Mouse (Mus musculus): ENCODE data around the gene 1700023F06Rik.

Gene 1700023F06Rik

DNA sequence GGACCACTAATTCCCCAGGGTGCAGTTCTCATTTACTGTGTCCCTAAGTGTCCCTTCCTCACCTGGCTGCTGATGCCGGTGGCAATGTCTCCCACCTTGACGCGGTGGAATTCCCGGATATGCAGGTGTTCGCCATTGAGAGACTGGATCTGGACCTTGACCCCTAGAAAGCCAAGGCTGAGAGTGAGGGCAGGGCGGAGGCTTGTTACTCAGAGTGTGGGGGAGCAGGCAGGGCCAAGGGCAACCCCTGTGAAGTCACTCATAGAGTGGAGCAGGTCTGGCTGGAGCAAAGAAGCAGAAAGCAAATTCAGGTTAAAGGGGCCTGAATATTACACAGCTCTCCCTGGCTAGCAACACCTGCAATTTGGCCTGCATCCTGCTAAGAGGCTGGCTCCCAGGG, 13.1 kb upstream of the 1700023F06Rik start:
- no peak for DNase-seq

DNA sequence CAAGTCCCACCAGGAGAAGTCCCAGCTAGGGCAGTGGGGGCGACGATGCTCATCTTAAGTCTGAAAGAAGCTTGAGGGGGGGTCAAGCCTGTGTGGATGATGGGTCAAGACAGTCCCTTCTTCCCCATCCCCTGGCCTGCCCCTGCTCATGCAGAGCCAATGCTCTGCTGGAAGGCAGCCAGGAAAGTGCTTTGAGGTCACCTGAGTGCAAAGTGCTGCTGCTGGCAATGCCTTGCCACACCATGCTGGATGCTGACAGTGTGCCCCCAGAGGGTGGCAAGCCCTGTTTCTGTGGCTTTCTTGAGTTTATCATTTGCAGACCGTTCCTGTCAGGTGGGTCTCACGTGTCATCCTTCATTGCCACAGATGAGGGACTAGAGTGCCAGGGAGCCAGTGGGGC, 11.6 kb upstream of the 1700023F06Rik start:
- DNase-seq: no peak

DNA sequence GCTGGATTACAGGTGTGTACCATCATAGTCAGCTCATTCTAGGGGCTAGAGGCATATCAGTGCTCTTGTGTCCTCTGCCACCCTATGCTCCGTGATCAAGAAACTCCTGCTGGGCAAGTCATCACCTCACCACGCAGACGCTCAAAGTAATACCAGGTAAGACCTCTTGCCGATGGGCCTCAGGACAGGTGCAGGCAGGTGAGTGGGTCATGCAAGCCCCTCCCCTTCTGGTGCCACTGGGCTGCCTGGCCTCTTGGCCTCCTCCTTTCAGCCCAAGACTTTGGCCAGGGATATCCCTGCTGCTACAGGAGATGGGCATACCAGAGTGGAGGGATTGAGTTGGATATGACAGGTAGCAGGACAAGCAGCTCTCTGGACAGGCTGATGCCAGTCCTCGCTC, 10.9 kb upstream of the 1700023F06Rik start:
- no peak for DNase-seq

DNA sequence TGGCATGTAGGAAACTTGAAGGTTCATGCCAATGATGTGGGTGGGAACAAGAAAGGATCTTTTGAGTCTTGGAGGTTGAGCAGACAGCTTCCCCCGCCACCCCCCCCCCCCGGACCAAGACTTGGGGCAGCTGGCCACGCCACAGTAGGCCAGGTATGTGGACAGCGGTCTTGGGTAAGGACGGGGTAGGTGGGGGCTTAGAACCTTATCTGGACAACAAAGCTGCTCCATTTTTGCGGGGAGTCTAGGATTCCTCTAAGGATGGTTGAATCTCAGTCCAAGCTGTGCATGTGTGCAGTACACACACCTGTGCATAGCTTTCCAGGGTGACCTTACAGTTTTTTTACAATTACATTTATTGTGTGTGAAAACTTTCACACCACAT, 10.2 kb upstream of the 1700023F06Rik start:
- DNase-seq: no peak

DNA sequence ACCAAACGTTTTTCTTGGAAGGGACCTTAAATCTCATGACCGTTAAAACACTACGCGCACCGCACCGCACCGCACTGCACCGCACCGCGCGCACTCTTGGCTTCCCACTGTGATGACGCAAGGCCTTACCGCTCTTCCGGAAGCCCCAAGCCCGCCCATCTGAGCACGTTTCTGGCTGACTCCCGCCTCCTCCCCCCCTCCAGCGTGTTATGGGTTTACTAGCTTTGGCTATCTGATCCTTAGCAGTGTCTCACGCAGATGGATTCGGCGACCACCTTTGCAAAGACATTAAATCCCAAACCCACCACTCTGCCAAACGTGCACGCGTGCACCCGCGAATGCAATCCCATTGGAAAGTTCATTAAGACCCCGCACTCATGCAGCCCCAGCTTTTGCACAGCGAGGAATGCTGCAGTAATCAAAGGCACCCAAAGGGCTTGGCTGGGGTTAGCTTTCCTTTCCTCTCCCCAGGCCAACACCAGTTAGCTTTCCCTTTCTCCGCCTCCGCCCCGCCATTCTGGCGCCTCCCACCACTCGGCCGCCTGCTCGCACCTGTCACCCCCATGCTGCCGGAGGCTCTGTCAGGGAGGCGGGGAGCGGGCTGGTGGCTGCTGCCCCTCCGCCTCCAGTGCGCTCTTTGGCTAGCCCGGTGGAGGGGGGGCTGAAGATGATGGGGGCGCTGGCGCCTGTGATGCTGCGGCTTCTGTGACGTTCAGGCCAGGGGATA, 9.6 kb upstream of the 1700023F06Rik start, which contains the start of gene Spata32:
Gene Spata32, minus strand, starts transcription at position 643 of the 727 bp plus-strand sequence.
- peak; percentile 80 to 89 for DNase-seq

DNA sequence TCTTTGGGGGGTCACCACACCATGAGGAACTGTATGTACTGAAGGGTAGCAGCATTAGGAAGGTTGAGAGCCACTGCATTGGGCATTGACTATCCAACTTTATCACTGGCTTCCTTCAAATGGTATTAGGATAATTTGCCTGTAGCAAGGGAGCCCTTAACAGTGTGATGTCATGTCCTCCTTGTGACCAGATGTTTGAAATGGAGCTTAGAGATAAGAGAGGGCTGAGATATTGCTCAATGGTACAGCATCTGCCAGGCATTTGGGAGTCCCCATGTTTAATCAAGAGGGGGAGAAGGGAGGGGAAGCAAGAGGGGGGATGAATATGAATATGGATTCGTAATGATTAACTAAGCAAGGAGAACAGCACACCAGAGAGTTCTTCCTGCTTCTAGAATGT, 7.0 kb upstream of the 1700023F06Rik start:
- no peak for DNase-seq

DNA sequence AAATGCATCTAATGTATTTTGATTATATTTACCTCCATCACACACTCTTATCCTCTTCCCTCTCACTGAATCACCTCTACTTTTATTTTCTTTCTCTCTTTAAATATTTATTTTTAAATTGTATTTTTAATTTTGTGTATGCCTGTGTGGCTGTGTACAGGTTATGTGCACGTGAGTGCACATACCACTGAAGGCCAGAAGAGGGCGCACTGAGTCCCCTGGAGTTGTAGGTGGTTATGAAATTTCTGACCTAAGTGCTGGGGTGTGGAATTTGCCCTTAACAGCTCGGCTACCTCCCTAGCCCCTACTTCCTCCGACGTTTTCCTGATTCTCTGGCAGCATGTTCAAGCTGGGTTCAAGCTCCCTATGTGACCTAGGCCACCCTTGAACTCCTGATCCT, 5.4 kb upstream of the 1700023F06Rik start:
- no peak for DNase-seq

DNA sequence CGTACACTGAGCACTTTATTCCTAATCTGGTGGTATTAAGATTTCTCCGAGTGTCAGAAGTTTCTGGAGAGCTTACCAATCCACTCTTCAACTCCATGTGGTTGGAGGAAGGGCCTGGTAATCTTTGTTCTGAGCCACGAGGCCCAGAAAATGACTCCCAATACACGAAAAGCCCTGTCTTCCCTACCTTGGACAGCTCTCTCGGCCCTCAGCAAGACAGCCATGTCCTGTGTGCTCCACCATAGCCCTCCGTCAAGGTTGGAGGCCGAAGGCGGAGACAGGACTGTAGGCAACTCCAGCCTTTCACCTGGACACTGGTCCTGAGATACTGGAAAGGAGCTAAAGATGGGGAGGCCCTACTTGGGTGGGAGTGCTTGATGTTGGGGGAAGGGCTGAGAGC, 1.9 kb upstream of the 1700023F06Rik start:
- DNase-seq: no peak

DNA sequence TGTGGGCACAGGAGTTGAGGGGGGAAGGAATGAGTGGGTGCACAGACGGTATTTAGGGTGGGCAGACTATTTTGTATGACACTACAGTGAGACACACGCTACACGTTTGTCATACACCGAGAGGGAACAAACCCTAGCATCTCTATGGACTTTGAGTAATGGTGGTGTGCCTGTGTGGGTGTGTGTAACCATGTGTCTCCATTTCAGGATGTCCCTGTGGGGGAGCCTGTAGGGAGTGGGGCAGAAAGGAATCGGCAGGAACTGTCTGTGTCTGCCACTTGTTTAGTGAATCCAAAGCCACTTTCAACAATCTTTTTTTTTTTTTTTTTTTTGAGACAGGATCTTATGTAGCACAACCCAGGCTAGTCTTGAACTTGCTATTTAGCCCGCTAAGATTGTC, 2.2 kb downstream of the 1700023F06Rik start:
- no peak for DNase-seq

DNA sequence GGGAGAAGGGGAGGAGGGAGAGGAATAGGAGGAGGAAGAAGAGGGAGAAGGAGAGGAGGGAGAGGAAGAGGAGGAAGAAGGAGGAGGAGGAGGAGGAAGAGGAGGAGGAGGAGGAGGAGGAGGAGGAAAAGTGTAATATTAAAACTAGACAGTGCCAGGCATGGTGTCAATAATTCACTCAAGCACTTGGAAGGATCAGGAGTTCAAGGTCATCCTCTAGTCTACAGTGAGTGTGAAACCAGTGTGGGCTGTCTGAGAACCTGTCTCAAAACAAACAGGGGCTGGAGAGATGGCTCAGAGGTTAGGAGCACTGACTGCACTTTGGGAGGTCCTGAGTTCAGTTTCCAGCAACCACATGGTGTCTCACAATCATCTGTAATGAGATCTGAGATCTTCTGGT, 6.0 kb downstream of the 1700023F06Rik start:
- no peak for DNase-seq

DNA sequence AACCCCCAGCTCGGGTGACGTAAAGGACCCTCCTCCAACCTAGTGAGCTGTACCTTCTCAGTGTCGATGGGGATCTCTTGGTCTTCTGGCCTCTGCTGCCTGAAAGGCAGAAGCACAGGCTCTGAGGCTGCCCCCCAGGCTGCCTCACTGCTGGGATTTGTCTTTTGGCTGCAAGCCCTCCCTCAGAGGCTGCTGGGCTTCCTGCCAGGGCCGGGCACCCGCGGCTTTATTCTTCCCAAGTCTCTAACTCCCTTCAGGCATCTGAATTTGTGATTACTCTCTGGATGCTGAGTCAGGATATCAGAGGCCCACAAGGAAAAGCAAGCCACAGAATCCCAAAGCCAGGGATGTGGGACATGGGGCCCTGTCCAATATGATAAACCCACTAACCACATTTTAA, 6.7 kb downstream of the 1700023F06Rik start:
- peak in 1 of 2 experiments; percentile 4 for DNase-seq

DNA sequence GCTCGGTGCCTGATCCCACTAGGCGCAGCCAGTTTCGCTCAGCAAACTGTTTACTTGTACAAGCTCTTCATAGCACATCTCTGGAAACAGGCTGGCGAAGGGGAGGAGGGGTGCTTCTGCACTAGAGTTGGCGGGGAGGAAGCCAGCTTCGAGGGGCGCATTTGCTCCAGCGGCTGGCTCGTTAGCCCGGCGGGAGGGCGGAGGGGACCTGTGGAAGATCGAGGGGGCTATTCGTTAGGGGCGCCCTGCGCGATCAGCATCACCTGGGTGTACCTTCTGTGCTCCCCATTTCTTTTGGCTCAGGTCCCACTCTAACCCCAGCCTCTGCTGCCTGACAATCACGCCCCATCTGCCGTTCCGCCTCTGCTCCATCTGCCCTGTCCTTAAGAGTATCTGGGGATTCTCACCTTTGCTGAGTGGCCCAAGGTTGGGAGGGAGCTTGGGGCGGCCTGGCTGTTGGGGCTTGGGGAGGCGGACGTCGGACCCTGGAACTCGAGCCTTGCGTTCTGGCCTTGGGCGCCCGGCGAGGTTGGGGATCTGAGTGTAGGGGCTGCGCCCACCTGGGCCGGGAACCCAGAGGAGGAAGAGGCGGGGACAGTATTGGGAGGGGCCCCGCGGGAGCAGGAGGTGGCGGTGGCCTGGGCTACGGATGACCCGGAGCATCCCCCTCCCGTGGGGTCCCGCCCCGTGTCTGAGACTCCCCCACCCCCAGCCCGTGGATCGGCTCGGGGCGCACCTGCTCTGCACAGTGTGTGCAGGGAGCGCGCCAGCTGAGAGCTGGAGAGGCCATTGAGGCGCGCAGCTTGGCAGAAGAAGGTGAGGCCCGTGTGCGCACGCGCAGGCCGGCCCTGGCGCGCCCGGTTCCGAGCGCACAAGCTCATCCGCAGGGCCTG, 9.2 kb downstream of the 1700023F06Rik start:
- peak in 1 of 2 experiments; percentile 36 for DNase-seq

DNA sequence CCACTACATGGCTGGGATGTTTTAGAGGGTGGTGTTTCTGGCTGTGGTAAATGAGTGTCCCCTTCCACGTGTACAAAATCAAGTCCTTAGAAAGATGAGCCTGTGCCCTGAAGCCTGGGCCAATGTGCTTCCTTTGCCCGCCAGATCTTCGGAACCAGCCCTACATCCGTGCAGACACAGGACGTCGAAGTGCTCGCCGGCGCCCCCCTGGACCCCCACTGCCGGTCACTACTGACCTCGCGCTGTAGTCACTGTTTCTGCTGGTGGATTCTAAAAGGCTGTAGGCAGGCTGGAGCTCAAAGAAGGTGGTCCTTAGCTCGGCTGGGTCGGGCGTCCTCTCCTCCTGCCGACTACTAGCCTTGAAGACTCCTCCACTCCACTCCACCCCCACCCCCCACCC, 10.0 kb downstream of the 1700023F06Rik start:
- peak in 1 of 2 experiments; percentile 12 for DNase-seq

DNA sequence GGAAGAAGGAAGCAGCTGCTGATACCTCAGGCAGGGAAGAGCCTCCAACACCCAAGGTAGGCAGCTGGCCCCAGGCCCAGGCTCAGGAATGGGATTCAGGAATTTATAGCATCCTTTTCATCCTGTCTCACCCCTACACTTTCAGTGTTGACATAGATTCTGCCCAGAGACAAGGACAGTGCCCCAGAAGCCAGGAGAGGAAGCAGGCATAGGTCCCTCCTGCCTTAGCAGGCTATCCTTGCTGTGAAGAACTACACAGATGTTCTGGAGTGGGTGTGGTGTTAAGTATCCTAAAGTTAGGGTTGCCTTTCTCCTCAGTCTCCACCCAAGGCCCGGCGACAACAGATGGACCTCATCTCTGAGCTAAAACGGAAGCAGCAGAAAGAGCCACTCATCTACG, 11.0 kb downstream of the 1700023F06Rik start:
- no peak for DNase-seq

DNA sequence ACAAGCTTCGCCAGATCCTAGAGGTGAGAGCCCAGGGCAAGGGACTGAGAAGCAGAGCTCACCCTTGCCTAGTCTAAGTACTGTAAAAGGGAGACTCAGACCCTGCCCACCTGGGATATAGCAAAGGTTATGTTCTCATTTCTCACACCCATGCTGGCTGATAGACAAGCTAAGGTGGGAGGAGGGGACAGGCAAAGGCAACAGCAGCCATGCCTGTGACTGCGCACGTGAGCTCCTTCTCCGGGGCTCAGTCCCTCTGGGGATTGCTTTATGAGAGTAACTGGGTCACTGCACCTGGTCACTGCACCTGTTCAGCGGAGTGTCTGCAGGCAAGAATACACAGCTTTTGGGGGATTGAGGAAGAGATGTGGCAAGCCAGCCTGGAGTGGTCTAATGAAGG, 12.7 kb downstream of the 1700023F06Rik start:
- DNase-seq: peak in 1 of 2 experiments; percentile 4

DNA sequence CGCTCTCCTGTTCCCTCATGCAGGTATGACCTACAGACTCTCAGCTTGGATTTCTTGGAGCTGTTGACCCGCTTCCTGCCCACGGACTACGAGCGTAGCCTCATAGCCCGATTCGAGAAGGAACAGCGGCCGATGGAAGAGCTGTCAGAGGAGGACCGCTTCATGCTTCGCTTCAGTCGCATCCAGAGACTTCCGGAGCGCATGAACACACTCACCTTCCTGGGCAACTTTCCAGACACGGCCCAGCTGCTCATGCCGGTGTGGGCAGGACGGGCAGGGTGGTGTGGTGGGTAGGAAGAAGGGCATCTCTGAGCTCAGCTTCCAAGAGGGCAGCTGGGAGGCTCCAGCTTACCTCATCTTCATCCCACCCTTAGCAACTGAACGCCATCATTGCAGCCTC, 13.1 kb downstream of the 1700023F06Rik start:
- DNase-seq: peak in 1 of 2 experiments; percentile 4

DNA sequence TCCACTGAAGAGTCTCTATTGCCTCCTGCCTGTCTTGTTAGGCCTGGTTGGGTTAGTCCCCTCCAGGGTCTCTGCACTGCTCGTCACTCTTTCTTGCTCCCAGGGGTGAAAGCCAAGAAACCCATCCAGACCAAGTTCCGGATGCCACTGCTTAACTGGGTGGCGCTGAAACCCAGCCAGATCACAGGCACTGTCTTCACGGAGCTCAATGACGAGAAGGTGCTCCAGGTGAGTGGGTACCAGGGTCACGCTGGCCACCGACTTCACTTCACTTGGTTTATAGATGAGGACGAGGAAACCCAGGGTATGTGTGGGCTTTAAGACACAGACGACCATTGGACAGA, 14.6 kb downstream of the 1700023F06Rik start:
- no peak for DNase-seq

DNA sequence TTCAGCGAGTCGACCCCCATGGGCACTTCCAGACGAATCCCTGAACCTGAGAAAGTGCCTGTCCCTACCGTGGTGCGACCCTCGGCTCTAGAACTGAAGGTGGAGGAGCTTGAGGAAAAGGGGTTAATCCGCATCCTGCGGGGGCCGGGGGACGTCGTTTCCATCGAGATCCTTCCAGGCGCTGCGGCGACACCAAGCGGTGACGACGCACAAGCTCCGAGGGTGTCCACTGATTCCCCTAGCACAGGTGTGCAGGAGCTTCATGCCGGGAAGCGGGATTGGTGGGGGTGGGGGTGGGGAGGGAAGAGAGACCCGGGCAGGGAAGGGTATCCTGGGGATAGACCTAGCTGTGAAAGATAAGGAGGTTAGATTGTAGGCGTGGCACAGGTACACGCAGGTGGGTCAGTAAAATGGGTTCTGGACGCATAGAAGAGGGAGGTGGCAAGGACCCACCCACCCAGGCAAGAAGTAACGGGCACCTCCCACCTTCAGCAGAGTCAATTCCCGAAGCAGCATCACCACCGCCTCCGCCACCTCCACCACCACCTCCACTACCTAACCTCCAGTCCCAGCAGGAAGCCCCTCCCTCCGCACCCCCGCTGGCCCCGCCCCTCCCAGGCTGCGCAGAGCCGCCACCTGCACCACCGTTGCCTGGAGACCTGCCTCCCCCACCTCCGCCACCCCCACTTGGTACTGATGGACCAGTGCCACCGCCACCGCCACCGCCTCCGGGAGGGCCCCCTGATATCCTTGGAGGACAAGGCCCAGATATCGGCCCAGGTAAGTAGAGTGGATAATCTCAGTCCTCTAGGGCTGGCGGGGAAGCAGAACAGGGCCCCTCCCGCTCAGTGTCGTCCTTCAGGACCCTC, 15.2 kb downstream of the 1700023F06Rik start:
- DNase-seq: peak in 1 of 2 experiments; percentile 37

DNA sequence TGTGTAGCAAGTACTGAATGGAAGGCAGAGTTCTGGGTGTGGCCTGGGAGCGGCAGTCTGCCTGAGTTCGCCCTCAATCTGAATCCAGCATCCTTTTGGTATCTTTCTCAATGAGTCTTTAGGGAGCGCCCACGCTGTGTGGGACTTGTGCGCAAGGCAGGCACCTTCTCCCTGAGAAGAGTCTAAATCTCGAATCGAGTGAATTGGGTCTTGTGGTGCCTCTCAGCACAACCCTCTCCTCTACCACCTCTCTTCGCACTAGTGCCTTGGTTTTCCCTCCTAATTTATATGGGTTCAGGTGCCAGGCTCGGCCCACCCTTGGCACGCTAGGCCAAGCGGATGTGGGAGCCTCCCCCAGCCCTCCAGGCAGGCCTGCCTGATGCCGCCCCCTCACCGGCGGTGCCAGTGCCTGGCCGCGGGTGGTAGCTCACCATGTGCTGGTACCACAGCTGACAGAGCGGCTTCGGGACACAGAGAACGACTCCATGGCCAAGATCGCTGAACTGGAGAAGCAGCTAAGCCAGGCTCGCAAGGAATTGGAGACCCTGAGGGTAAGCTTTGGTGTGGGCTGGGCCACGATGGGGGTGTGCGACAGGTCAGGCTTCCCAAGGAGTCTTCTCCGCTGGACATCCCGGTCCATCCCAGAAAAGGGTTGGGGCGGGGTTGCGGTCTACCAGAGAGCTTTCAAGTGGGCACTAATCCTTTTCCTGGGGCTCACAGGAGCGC, 16.0 kb downstream of the 1700023F06Rik start:
- no peak for DNase-seq

DNA sequence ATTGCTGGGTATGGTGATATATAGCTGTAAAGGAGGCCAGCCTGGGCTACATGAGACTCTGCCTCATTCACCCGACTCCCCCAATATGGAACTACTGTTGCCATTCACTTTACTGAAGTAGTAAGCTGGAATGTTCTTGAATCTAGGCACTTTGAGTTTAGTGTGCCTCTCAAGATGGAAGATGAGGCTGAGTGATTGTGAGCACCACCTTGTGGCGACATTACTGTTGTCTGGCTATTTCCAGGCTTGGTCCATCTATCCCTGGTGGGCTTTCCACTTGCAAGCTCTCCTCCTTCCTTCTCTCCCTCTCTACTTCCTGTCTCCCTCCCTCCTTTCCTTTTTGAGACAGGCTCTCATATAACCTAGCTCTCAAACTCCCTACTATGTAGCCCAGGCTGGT, 23.5 kb downstream of the 1700023F06Rik start:
- peak; percentile 57 to 62 for DNase-seq

DNA sequence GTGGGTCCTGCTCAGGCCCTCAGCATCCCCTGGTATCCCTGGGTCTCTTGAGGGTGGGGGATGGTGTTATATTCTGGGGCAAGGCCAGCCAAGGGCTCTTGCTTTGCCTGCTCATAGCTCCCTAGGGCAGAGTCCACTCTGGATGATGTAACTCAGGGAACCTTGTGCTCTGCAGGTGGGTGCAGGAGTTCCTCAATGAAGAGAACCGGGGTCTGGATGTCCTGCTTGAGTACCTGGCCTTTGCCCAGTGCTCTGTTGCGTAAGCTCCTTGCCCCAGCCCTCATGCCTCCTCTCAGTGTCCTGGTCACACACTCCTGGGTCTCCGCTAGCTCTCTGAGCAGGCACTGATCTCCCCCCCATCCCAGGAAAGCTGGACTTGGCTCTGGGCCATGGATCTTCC, 26.4 kb downstream of the 1700023F06Rik start:
- DNase-seq: peak in 1 of 2 experiments; percentile 5

DNA sequence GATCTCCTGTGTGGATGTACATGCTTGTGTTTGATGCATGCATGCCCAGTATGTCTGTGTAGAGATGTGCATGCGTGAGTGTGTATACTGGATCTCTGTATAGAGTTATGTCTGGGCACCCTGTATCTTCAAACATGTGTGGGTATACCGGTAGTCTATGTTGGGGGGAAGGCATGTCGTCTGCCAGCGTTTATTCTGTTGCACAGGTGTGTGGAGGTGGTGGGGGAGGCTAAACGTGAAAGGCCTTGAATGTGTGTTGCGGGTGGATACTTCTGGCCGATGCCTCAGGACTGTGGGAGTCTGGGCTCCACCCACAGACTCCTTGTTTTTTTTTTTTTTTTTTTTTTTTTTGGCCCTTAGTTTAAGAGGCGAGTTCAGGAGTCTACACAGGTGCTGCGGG, 27.0 kb downstream of the 1700023F06Rik start:
- no peak for DNase-seq

All from thymus, postnatal 36 days (tissue).